Mouse (Mus musculus): ENCODE measurements around the gene Srarp. TPM values are rescaled to one million over a fixed set of nuclear protein-coding genes. Genes with fewer than 3 reads are reported as not detected.

Gene Srarp
- polyA plus RNA-seq, 1 experiment from 2014 or later = not detected

- no peak overlapping the region for H3K4me2 ChIP-seq (ENCODE audit: low read depth, low read length)
- H3K4me1 ChIP-seq (ENCODE audit: control insufficient read depth, insufficient read depth, low read length) = no peaks in the 10 kb centered on the region
- no peak overlapping the region for H3K27ac ChIP-seq (replicated peaks; ENCODE audit: low read depth, low read length)
- H3K27me3 ChIP-seq (ENCODE audit: control insufficient read depth, insufficient read depth, low read length) = no peaks in the 10 kb centered on the region
- ATAC-seq (replicated peaks; ENCODE audit: insufficient number of reproducible peaks, low FRiP score, low TSS enrichment, low read depth) (no peak), DNase-seq (ENCODE audit: low spot score) (no peak)
- no peak overlapping the region for H3K4me3 ChIP-seq (ENCODE audit: low read depth, low read length)
- 96% methylated on average over 16 of the region's 16 CpGs for WGBS
- no peaks in the 10 kb centered on the region for H3K9me3 ChIP-seq (replicated peaks; ENCODE audit: control insufficient read depth, low read length)
- H3K36me3 ChIP-seq (replicated peaks; ENCODE audit: control insufficient read depth, insufficient read depth, low read depth, low read length) = peaks cover 28% of the 10 kb centered on the region
- no peak overlapping the region for H3K9ac ChIP-seq (replicated peaks; ENCODE audit: low read length)
Measured at GRCm38 (mm10) chr4:141471491-141471890, 35.6 kb upstream of the Srarp start.

- ATAC-seq (replicated peaks; ENCODE audit: insufficient number of reproducible peaks, low FRiP score, low TSS enrichment, low read depth) (no peak), DNase-seq (ENCODE audit: low spot score) (no peak)
- H3K4me3 ChIP-seq (ENCODE audit: low read depth, low read length) = no peak overlapping the region
- H3K9me3 ChIP-seq (replicated peaks; ENCODE audit: control insufficient read depth, low read length) = no peaks in the 10 kb centered on the region
- H3K4me1 ChIP-seq (ENCODE audit: control insufficient read depth, insufficient read depth, low read length) = no peaks in the 10 kb centered on the region
- WGBS = 88% methylated on average over 9 of the region's 9 CpGs
- H3K27me3 ChIP-seq (ENCODE audit: control insufficient read depth, insufficient read depth, low read length) = no peaks in the 10 kb centered on the region
- H3K36me3 ChIP-seq (replicated peaks; ENCODE audit: control insufficient read depth, insufficient read depth, low read depth, low read length) = peaks cover 28% of the 10 kb centered on the region
- no peak overlapping the region for H3K27ac ChIP-seq (replicated peaks; ENCODE audit: low read depth, low read length)
- H3K4me2 ChIP-seq (ENCODE audit: low read depth, low read length) = no peak overlapping the region
- no peak overlapping the region for H3K9ac ChIP-seq (replicated peaks; ENCODE audit: low read length)
Measured at GRCm38 (mm10) chr4:141469343-141469742, 33.4 kb upstream of the Srarp start.

GRCm38 (mm10) chr4:141468576-141468975 is 32.7 kb upstream of the Srarp start:
- H3K4me3 ChIP-seq (ENCODE audit: low read depth, low read length) = no peak overlapping the region
- 64% methylated on average over 10 of the region's 10 CpGs for WGBS
- no peak overlapping the region for H3K9ac ChIP-seq (replicated peaks; ENCODE audit: low read length)
- ATAC-seq (replicated peaks; ENCODE audit: insufficient number of reproducible peaks, low FRiP score, low TSS enrichment, low read depth) = no peak
- H3K4me1 ChIP-seq (ENCODE audit: control insufficient read depth, insufficient read depth, low read length) = no peaks in the 10 kb centered on the region
- DNase-seq (ENCODE audit: low spot score) = no peak
- no peak overlapping the region for H3K27ac ChIP-seq (replicated peaks; ENCODE audit: low read depth, low read length)
- H3K9me3 ChIP-seq (replicated peaks; ENCODE audit: control insufficient read depth, low read length) = no peaks in the 10 kb centered on the region
- H3K36me3 ChIP-seq (replicated peaks; ENCODE audit: control insufficient read depth, insufficient read depth, low read depth, low read length) = peaks cover 29% of the 10 kb centered on the region
- no peaks in the 10 kb centered on the region for H3K27me3 ChIP-seq (ENCODE audit: control insufficient read depth, insufficient read depth, low read length)
- H3K4me2 ChIP-seq (ENCODE audit: low read depth, low read length) = no peak overlapping the region

- Histone ChIP-seq H3K27ac (replicated peaks; ENCODE audit: low read depth, low read length) (no peak overlapping the region), H3K9me3 (replicated peaks; ENCODE audit: control insufficient read depth, low read length) (no peaks in the 10 kb centered on the region), H3K36me3 (replicated peaks; ENCODE audit: control insufficient read depth, insufficient read depth, low read depth, low read length) (peaks cover 28% of the 10 kb centered on the region), H3K9ac (replicated peaks; ENCODE audit: low read length) (no peak overlapping the region), H3K4me2 (ENCODE audit: low read depth, low read length) (no peak overlapping the region), H3K27me3 (ENCODE audit: control insufficient read depth, insufficient read depth, low read length) (no peaks in the 10 kb centered on the region), H3K4me3 (ENCODE audit: low read depth, low read length) (no peak overlapping the region), H3K4me1 (ENCODE audit: control insufficient read depth, insufficient read depth, low read length) (no peaks in the 10 kb centered on the region)
- 80% methylated on average over 6 of the region's 6 CpGs for WGBS
- ATAC-seq (replicated peaks; ENCODE audit: insufficient number of reproducible peaks, low FRiP score, low TSS enrichment, low read depth) (no peak), DNase-seq (ENCODE audit: low spot score) (no peak)
Measured at GRCm38 (mm10) chr4:141467581-141467927, 31.6 kb upstream of the Srarp start.

GRCm38 (mm10) chr4:141466844-141467580 is 31.1 kb upstream of the Srarp start:
- 91% methylated on average over 15 of the region's 15 CpGs for WGBS
- Histone ChIP-seq H3K4me3 (ENCODE audit: low read depth, low read length) (no peak overlapping the region), H3K27ac (replicated peaks; ENCODE audit: low read depth, low read length) (no peak overlapping the region), H3K4me2 (ENCODE audit: low read depth, low read length) (no peak overlapping the region), H3K9ac (replicated peaks; ENCODE audit: low read length) (no peak overlapping the region), H3K27me3 (ENCODE audit: control insufficient read depth, insufficient read depth, low read length) (no peaks in the 10 kb centered on the region), H3K36me3 (replicated peaks; ENCODE audit: control insufficient read depth, insufficient read depth, low read depth, low read length) (peaks cover 22% of the 10 kb centered on the region), H3K4me1 (ENCODE audit: control insufficient read depth, insufficient read depth, low read length) (no peaks in the 10 kb centered on the region), H3K9me3 (replicated peaks; ENCODE audit: control insufficient read depth, low read length) (no peaks in the 10 kb centered on the region)
- ATAC-seq (replicated peaks; ENCODE audit: insufficient number of reproducible peaks, low FRiP score, low TSS enrichment, low read depth) (no peak), DNase-seq (ENCODE audit: low spot score) (no peak)

- Histone ChIP-seq H3K4me2 (ENCODE audit: low read depth, low read length) (no peak overlapping the region), H3K27ac (replicated peaks; ENCODE audit: low read depth, low read length) (no peak overlapping the region), H3K4me1 (ENCODE audit: control insufficient read depth, insufficient read depth, low read length) (no peaks in the 10 kb centered on the region), H3K9me3 (replicated peaks; ENCODE audit: control insufficient read depth, low read length) (no peaks in the 10 kb centered on the region), H3K4me3 (ENCODE audit: low read depth, low read length) (no peak overlapping the region), H3K36me3 (replicated peaks; ENCODE audit: control insufficient read depth, insufficient read depth, low read depth, low read length) (peaks cover 15% of the 10 kb centered on the region), H3K27me3 (ENCODE audit: control insufficient read depth, insufficient read depth, low read length) (no peaks in the 10 kb centered on the region), H3K9ac (replicated peaks; ENCODE audit: low read length) (no peak overlapping the region)
- no peak; the same call in 1 of the 2 replicates for ATAC-seq (replicated peaks; ENCODE audit: insufficient number of reproducible peaks, low FRiP score, low TSS enrichment, low read depth)
- 91% methylated on average over 16 of the region's 16 CpGs for WGBS
- no peak for DNase-seq (ENCODE audit: low spot score)
Measured at GRCm38 (mm10) chr4:141466289-141466795, 30.4 kb upstream of the Srarp start.

- H3K27ac ChIP-seq (replicated peaks; ENCODE audit: low read depth, low read length) = no peak overlapping the region
- H3K36me3 ChIP-seq (replicated peaks; ENCODE audit: control insufficient read depth, insufficient read depth, low read depth, low read length) = peaks cover 13% of the 10 kb centered on the region
- no peaks in the 10 kb centered on the region for H3K27me3 ChIP-seq (ENCODE audit: control insufficient read depth, insufficient read depth, low read length)
- no peak for DNase-seq (ENCODE audit: low spot score)
- H3K9me3 ChIP-seq (replicated peaks; ENCODE audit: control insufficient read depth, low read length) = no peaks in the 10 kb centered on the region
- no peaks in the 10 kb centered on the region for H3K4me1 ChIP-seq (ENCODE audit: control insufficient read depth, insufficient read depth, low read length)
- no peak for ATAC-seq (replicated peaks; ENCODE audit: insufficient number of reproducible peaks, low FRiP score, low TSS enrichment, low read depth)
- WGBS = 92% methylated on average over 34 of the region's 34 CpGs
- H3K9ac ChIP-seq (replicated peaks; ENCODE audit: low read length) = no peak overlapping the region
- H3K4me2 ChIP-seq (ENCODE audit: low read depth, low read length) = no peak overlapping the region
- H3K4me3 ChIP-seq (ENCODE audit: low read depth, low read length) = no peak overlapping the region
Measured at GRCm38 (mm10) chr4:141465512-141466288, 29.8 kb upstream of the Srarp start.

GRCm38 (mm10) chr4:141464722-141465121 is 28.8 kb upstream of the Srarp start:
- Histone ChIP-seq H3K27me3 (ENCODE audit: control insufficient read depth, insufficient read depth, low read length) (no peaks in the 10 kb centered on the region), H3K4me1 (ENCODE audit: control insufficient read depth, insufficient read depth, low read length) (no peaks in the 10 kb centered on the region), H3K36me3 (replicated peaks; ENCODE audit: control insufficient read depth, insufficient read depth, low read depth, low read length) (peaks cover 13% of the 10 kb centered on the region), H3K4me3 (ENCODE audit: low read depth, low read length) (no peak overlapping the region), H3K9ac (replicated peaks; ENCODE audit: low read length) (no peak overlapping the region), H3K27ac (replicated peaks; ENCODE audit: low read depth, low read length) (no peak overlapping the region), H3K9me3 (replicated peaks; ENCODE audit: control insufficient read depth, low read length) (no peaks in the 10 kb centered on the region), H3K4me2 (ENCODE audit: low read depth, low read length) (no peak overlapping the region)
- no peak for ATAC-seq (replicated peaks; ENCODE audit: insufficient number of reproducible peaks, low FRiP score, low TSS enrichment, low read depth)
- no peak for DNase-seq (ENCODE audit: low spot score)
- WGBS = 71% methylated on average over 16 of the region's 16 CpGs
